Mouse (Mus musculus) testis, adult 2 months (tissue): ENCODE data around the gene Lmbr1.

Source experiments
- CTCF ChIP-seq: fragments of 200-500 bp; IDR thresholded peaks from 2 replicates; pipeline ENCODE4 v1.5.1; 2012; ENCODE audit warnings: low read depth, mild to moderate bottlenecking, inconsistent platforms, low read length, moderate library complexity; ENCODE audit not compliant: control insufficient read depth, insufficient read depth, insufficient replicate concordance
- POLR2A ChIP-seq: fragments of 200-500 bp; IDR thresholded peaks from 2 replicates; pipeline ENCODE4 v1.6.1; 2012; ENCODE audit warnings: low read depth, mild to moderate bottlenecking, inconsistent platforms, low read length, moderate library complexity; ENCODE audit not compliant: control insufficient read depth

DNA sequence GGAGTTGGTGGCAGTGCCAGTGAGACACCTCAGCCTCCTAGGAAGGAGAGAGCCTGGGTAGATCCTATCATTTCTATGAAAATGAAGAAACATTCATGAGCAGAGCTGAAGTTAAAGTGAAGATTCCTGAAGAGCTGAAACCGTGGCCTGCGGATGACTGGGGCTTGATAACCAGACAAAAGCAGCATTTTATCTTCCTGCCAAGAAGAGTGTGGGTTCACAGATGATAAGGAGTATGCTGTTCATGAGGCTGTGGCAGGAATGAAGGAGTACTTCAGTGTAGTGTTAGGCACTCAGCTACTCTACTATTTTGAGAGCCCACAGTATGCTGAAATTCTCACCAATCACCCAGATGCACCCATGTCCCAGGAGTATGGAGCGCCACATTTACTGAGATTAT, 160.2 kb downstream of the Lmbr1 start:
- TF ChIP-seq POLR2A (no peak), CTCF (no peak)
